Mouse (Mus musculus) embryonic facial prominence, embryonic 14.5 days (tissue): ENCODE measurements at regions not wholly inside any gene's neighbourhood (a gene's known extent, or its start where the extent isn't known, plus 50 kb on each side); places are given as distances from the start of the nearest gene placed in this dataset.
"Not testable (repeated sequence)": the region's sequence is repeated elsewhere in the genome, so short reads cannot be mapped to it uniquely, and the experiment has no call there.

ENCODE experiments used
- ATAC-seq: fragments of 200-750 bp; cut with Nextera tagmentation; 2 replicates; pipeline ENCODE4 v1.8.0; 2017; ENCODE audit warnings: low read depth, moderate number of reproducible peaks, moderate TSS enrichment
- DNase-seq: peaks from one replicate; pipeline ENCODE4 v3.0.0-alpha.2; 2015; ENCODE audit warnings: low spot score
- H3K27ac ChIP-seq: fragments of 300-500 bp; sonication (generic); replicated peaks from 2 replicates; pipeline ENCODE4 v1.5.1; 2014; ENCODE audit warnings: low read depth, mild to moderate bottlenecking, low read length, moderate library complexity
- H3K27me3 ChIP-seq: fragments of 300-500 bp; sonication (generic); replicated peaks from 2 replicates; pipeline ENCODE4 v1.6.1; 2014; ENCODE audit warnings: low read length; ENCODE audit not compliant: control insufficient read depth, insufficient read depth
- H3K36me3 ChIP-seq: fragments of 300-500 bp; sonication (generic); 2 replicates; pipeline ENCODE4 v1.6.1; 2014; ENCODE audit warnings: low read length, mixed read lengths; ENCODE audit not compliant: control insufficient read depth, insufficient read depth
- H3K4me1 ChIP-seq: fragments of 300-500 bp; sonication (generic); 2 replicates; pipeline ENCODE4 v1.6.1; 2014; ENCODE audit warnings: antibody characterized with exemption, low read length; ENCODE audit not compliant: control insufficient read depth, insufficient read depth
- H3K4me2 ChIP-seq: fragments of 300-500 bp; sonication (generic); 2 replicates; pipeline ENCODE4 v1.6.1; 2014; ENCODE audit warnings: low read depth, mild to moderate bottlenecking, low read length, moderate library complexity, mixed read lengths
- H3K4me3 ChIP-seq: fragments of 300-500 bp; sonication (generic); 2 replicates; pipeline ENCODE4 v1.5.1; 2014; ENCODE audit warnings: low read depth, mild to moderate bottlenecking, low read length
- H3K9ac ChIP-seq: fragments of 300-500 bp; sonication (generic); 2 replicates; pipeline ENCODE4 v1.6.1; 2014; ENCODE audit warnings: low read depth, mild to moderate bottlenecking, low read length, moderate library complexity, mixed read lengths
- H3K9me3 ChIP-seq: fragments of 300-500 bp; sonication (generic); 2 replicates; pipeline ENCODE4 v1.6.1; 2016; ENCODE audit warnings: low read length; ENCODE audit not compliant: control insufficient read depth
- WGBS: fragments of 180-500 bp; shearing (Covaris S2); extraction: QIAGEN DNeasy Blood & Tissue Kit; methylation state at CpG from one replicate; pipeline ENCODE4 v1.1.7; 2014; 5-methylcytosine and 5-hydroxymethylcytosine counted together

DNA sequence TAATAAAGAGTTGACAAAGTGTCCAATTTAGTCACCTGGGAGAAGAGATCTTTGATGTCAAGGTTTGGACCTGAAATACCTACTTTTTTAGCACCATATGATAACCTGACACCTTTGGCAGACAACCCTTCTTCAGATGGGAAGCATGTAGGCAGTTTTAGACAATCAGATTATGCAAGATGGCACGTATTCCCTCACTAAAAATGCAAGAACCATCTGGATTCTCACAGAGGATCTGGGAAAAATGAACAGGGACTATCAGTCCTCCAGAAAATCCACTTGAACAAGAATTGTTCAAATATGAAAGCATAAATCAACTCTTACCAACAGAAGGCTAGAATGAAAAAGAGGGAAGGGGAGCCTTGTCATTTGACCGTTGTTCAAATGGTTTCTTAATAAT lies 148.4 kb downstream of the Mat2b start:
- ATAC-seq = no peak
- 77% methylated on average over 2 of the region's 2 CpGs for WGBS
- no peak overlapping the region for H3K4me2 ChIP-seq

DNA sequence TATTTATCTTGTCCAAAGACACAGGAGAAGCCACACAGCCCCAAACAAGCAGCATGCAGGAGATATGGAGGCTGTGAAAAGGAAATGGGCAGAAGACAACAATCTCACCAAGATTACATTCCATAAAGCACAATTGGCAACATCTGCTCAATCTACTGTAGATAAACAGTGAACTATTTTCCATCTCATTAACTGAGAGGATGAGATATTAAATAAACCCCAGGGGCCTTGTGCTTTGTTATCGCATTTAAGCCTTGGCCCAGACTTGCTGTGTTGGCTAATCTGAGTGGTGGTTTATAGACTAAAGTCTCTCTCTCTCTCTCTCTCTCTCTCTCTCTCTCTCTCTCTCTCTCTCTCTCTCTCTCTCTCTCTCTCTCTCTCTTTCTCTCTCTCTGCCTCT lies 149.5 kb downstream of the Mat2b start:
- Histone ChIP-seq H3K27me3 (no peaks in the 10 kb centered on the region), H3K4me2 (no peak overlapping the region), H3K27ac (no peak overlapping the region), H3K9ac (no peak overlapping the region), H3K36me3 (no peaks in the 10 kb centered on the region), H3K4me1 (no peaks in the 10 kb centered on the region), H3K4me3 (no peak overlapping the region), H3K9me3 (no peaks in the 10 kb centered on the region)
- WGBS = 71% methylated on average over 1 of the region's 1 CpGs
- ATAC-seq = peak; percentile 44; the same call in 1 of the 2 replicates
- peak; percentile 20 for DNase-seq

More for the DNA sequence above, 148.4 kb downstream of the Mat2b start:
- H3K27ac ChIP-seq = no peak overlapping the region
- H3K27me3 ChIP-seq = no peaks in the 10 kb centered on the region
- no peak for DNase-seq
- no peaks in the 10 kb centered on the region for H3K9me3 ChIP-seq
- no peaks in the 10 kb centered on the region for H3K4me1 ChIP-seq
- no peaks in the 10 kb centered on the region for H3K36me3 ChIP-seq
- H3K9ac ChIP-seq = no peak overlapping the region
- no peak overlapping the region for H3K4me3 ChIP-seq

DNA sequence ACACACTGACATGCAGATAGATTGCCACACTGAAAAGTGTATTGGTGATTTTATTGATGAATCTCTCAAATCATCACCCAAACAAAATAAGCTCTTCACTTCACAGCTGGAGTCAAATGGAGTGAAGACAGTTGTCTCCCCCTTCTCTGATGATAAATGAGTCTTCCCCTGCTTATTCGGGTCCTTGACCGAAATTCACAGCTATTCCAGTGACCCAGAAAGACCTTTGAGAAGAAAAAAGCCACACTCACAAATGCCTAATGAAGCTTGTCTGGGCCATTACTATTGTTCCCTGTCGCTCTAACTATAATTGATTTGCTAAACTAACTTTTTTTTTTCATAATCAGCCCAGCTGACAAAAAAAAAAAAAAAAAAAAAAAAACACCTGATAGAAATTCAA lies 154.8 kb downstream of the Mat2b start:
- DNase-seq = peak; percentile 22
- Histone ChIP-seq H3K4me1 (no peaks in the 10 kb centered on the region), H3K9ac (no peak overlapping the region), H3K4me3 (no peak overlapping the region), H3K27me3 (no peaks in the 10 kb centered on the region), H3K4me2 (no peak overlapping the region), H3K36me3 (no peaks in the 10 kb centered on the region), H3K9me3 (no peaks in the 10 kb centered on the region), H3K27ac (no peak overlapping the region)
- ATAC-seq = no peak
- WGBS = 41% methylated on average over 3 of the region's 3 CpGs

DNA sequence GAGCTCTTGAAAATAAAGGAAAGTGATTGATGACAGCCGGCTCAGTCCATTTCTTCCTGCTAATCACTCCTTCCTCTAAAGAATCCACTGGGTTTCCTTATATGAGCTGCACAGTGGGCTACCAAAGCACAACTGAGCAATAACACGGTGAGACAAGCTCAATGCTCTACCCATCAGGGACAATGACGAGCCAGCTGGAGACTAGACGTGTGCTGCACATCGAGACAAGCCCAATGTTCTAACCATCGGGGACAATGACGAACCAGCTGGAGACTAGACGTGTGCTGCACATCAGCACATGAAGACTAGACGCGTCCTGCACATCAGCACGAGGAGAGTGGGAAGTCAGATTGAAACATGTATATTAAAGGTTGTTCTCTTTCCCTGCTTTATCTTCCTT lies 155.2 kb downstream of the Mat2b start:
- Histone ChIP-seq H3K36me3 (no peaks in the 10 kb centered on the region), H3K4me3 (no peak overlapping the region), H3K27me3 (no peaks in the 10 kb centered on the region), H3K9me3 (no peaks in the 10 kb centered on the region), H3K9ac (no peak overlapping the region), H3K27ac (no peak overlapping the region), H3K4me1 (no peaks in the 10 kb centered on the region), H3K4me2 (no peak overlapping the region)
- 74% methylated on average over 11 of the region's 11 CpGs for WGBS
- DNase-seq (peak; percentile 24), ATAC-seq (peak; percentile 41; the same call in 1 of the 2 replicates)

DNA sequence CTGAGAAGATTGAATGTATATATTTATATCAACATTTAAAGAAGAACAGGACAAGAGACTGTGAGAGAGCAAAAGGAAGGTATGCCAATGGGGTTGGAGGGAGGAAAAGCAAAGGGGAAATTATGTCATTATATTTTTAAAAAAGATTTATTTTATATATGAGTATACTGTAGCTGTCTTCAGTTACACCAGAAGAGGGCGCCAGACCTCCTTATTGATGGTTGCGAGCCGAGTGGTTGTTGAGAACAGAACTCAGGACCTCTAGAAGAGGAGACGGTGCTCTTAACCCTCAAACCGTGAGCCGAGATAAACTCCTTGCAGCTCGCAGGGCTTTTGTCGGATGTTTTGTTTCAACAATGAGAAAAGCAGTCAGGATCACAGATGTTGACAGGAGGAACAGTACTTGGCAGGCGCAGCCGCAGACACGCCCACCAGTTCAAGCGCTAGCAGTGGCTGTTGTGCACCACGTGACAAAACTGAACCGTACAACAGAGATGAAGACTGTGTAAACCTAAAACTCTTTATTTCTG lies 158.7 kb downstream of the Mat2b start:
- no peaks in the 10 kb centered on the region for H3K27me3 ChIP-seq
- 83% methylated on average over 14 of the region's 14 CpGs for WGBS
- no peak overlapping the region for H3K4me3 ChIP-seq

DNA sequence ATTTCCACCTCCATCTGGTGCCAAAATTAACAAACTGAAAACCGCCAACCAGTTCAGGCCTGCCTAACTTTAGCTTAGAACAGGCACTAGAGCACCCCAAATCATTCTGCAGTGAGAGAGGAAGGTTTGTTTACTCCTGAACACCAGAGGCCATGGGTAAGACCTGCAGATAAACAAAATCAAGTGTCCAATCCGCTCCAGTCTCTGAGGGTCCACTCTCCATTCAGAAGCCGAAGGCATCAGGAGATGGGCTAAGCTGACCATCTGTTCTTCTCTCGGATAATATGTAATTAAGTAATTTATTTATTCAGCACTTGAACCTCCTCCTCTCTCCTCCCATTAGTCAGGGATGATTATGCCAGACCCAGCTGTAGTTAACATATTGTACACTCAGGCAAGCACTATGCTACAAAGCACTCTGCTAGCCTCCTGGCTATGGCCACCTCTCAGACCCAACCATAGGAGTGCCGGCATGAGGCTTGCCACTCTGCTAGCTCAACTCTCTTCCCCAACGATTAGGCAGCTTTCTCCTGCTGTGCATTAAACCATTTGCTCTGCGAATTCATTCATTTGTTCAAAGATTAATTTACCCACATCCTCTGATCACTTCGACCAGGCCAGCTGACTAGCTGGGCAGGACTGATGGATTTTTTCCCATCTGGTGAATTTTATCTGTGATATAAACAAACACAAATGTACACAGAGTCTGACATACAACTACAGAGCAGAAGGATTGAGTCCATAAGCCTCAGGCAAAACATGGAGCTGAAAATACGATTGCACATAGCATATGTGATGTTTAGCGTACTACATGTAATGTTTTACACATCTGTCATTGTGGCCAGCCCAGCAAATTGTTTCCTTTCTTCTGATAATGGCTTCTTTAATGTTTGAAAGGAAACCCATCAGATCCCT lies 184.4 kb downstream of the Mat2b start:
- peak; percentile 5 for DNase-seq
- WGBS = 66% methylated on average over 10 of the region's 10 CpGs
- ATAC-seq = peak; percentile 22; the same call in 1 of the 2 replicates
- Histone ChIP-seq H3K9ac (no peak overlapping the region), H3K27me3 (no peaks in the 10 kb centered on the region), H3K27ac (no peak overlapping the region), H3K9me3 (no peaks in the 10 kb centered on the region), H3K36me3 (no peaks in the 10 kb centered on the region), H3K4me2 (no peak overlapping the region), H3K4me3 (no peak overlapping the region), H3K4me1 (no peaks in the 10 kb centered on the region)

More for the DNA sequence above, 158.7 kb downstream of the Mat2b start:
- Histone ChIP-seq H3K9me3 (no peaks in the 10 kb centered on the region), H3K27ac (no peak overlapping the region), H3K36me3 (no peaks in the 10 kb centered on the region), H3K4me2 (no peak overlapping the region), H3K4me1 (no peaks in the 10 kb centered on the region), H3K9ac (no peak overlapping the region)
- DNase-seq (no peak), ATAC-seq (no peak)

DNA sequence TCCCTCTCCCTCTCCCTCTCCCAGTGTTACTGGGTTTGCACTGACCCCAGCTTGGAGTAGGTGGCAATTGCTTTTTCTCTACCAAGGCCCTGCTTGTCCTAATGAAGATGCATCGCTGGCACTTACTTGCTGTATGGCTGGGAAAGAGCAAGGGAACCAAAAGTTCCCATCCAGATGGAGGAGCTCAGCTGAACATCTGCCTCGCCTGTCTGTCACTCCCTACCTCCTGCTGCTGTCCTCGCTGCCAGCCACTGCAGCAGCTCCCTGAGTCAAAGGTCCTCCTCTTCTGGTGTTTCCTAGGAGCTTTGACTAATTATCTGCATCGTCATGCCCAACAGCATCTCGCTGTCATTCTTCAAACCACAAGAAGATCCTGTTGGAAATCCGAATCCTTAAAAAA lies 203.4 kb downstream of the Mat2b start:
- H3K9ac ChIP-seq = no peak overlapping the region
- H3K4me3 ChIP-seq = no peak overlapping the region
- H3K4me1 ChIP-seq = no peaks in the 10 kb centered on the region
- no peaks in the 10 kb centered on the region for H3K36me3 ChIP-seq
- H3K27me3 ChIP-seq = no peaks in the 10 kb centered on the region
- no peaks in the 10 kb centered on the region for H3K9me3 ChIP-seq
- H3K27ac ChIP-seq = no peak overlapping the region
- no peak overlapping the region for H3K4me2 ChIP-seq
- ATAC-seq (no peak), DNase-seq (no peak)
- WGBS = 34% methylated on average over 6 of the region's 6 CpGs

DNA sequence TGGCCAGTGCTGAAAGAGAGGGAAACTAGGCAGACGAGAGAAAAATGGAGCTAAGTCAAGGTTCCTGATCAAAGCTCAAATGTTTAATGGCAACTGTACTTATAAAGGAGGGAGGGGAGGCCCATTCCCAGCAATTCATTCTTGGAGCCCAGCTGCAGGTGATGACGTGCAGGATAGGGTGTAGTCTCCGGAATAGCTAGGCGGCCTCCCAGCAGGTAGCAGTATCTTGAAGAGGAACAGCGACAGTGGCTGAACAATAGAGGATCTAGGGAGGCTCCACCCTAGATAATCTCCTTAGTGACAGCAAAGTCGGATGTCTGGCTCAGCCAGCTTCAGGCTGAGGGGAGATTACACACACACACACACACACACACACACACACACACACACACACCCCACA lies 216.8 kb downstream of the Mat2b start:
- H3K4me3 ChIP-seq, ATAC-seq, H3K4me1 ChIP-seq, H3K27ac ChIP-seq, H3K4me2 ChIP-seq, DNase-seq, H3K9me3 ChIP-seq, H3K27me3 ChIP-seq, H3K9ac ChIP-seq, H3K36me3 ChIP-seq: not testable (repeated sequence)
- WGBS = 35% methylated on average over 6 of the region's 6 CpGs

DNA sequence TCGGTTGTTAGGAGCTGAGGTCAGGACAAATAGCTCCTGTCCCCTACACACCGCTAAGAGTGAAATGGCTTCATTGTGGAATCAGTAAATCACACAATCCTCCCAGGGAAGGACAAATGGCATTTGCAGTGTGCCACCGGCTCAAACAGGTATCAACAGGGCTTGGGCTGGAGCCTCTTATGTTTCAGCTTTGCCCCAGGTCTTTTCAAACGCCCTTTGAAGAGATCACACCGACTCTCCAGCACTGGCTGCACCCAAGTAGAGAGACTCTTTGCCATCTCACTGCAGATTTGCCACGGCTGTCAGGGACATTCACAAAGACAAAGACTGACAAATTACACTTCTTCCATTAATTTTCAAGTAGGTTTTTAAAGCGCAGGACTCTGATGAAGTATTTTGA lies 217.7 kb downstream of the Mat2b start:
- no peaks in the 10 kb centered on the region for H3K9me3 ChIP-seq
- no peaks in the 10 kb centered on the region for H3K36me3 ChIP-seq
- H3K4me2 ChIP-seq = no peak overlapping the region
- WGBS = 20% methylated on average over 7 of the region's 7 CpGs
- DNase-seq (no peak), ATAC-seq (no peak)
- no peak overlapping the region for H3K4me3 ChIP-seq
- H3K4me1 ChIP-seq = no peaks in the 10 kb centered on the region
- H3K9ac ChIP-seq = no peak overlapping the region
- no peak overlapping the region for H3K27ac ChIP-seq
- H3K27me3 ChIP-seq = no peaks in the 10 kb centered on the region
